Mouse (Mus musculus) layer of hippocampus, postnatal 36 days (tissue): ENCODE data around the gene Scgb1b12. TPM values are rescaled to one million over a fixed set of nuclear protein-coding genes. Genes with fewer than 3 reads are reported as not detected.
"Not testable (repeated sequence)": the region's sequence is repeated elsewhere in the genome, so short reads cannot be mapped to it uniquely, and the experiment has no call there.

ENCODE experiments used
- DNase-seq, 2 experiments: peaks; one replicate each; pipeline ENCODE4 v3.0.0; 2022
- total RNA-seq, 2 experiments: library from RNA; stranded (reverse); gene quantifications; 2 replicates each; pipeline ENCODE4 v1.2.3; 2021

The Scgb1b12 gene
- total RNA-seq, result not detected

- not testable (repeated sequence) for DNase-seq
Measured at GRCm38 (mm10) chr7:32333882-32334281, at the start of gene Scgb1b12. TSS of gene Scgb1b12 (plus strand) at chr7:32334182.

DNA sequence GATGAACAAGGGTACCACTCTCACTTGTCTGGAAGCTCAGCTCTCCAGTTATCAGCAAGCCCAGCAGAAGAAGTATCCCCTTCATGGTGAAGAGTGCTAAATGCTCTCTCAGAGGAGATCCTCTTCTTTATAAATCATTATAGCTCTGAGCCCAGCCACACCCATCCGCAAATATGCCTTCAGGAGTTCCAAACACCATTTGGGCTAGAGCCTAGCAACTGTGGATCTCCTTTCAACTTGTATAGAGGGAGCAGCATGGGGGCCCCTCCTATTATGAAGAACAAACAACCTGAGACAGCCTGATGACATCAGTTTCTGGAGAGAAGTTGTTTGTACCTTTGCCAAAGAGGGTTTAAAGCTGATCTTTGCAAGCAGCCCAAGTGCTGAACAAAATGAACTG, 6.8 kb upstream of the Scgb1b12 start, which contains the start of gene Scgb2b12:
Scgb2b12 (minus strand) TSS at position 101 of the 400 bp plus-strand sequence.
- DNase-seq, result not testable (repeated sequence)

Other genes starting within 250 kb of the Scgb1b12 start
- not detected for gene Scgb1b10, start 233.3 kb upstream of the Scgb1b12 start, total RNA-seq
- gene Scgb2b11, start 123.0 kb upstream of the Scgb1b12 start, total RNA-seq, result not detected
- not detected for gene Scgb1b11, start 111.3 kb upstream of the Scgb1b12 start, total RNA-seq
- gene Scgb2b12, start 6.9 kb upstream of the Scgb1b12 start, total RNA-seq, result not detected
- gene Scgb1b29, start 107.4 kb downstream of the Scgb1b12 start, total RNA-seq, result not detected